Mouse (Mus musculus): ENCODE data around the gene Gm12184.

DNA sequence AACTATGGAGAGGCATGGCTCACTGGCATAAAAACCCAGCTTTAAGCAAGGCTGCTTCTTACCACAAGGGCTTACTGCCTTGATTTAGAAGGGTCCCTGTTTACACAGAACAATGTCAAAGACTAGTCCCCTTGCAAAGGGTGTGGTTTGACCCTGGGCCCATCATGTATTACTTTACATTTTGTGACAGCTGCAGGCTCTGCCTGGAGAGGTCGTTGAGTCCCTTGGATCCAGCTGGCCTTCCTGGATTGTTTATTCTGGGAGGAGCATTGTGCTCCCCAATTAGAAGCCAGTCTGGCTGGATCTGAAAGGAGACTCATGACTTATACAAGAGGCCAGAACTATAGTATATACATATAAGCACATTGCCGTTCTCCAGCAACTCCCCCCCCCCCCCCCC lies 23.8 kb upstream of the Gm12184 start:
- TF ChIP-seq ZNF384 (IDR thresholded peaks at IDR 0.05; ENCODE audit: low read depth, low read length) (no peak), MAFK (IDR thresholded peaks at IDR 0.05; ENCODE audit: insufficient read depth, low read depth, low read length) (no peak), CHD2 (IDR thresholded peaks at IDR 0.05; ENCODE audit: low read depth, low read length) (no peak), ZC3H11A (IDR thresholded peaks at IDR 0.05; ENCODE audit: borderline replicate concordance, low read depth, low read length) (no peak), HCFC1 (IDR thresholded peaks at IDR 0.05; ENCODE audit: borderline replicate concordance, insufficient read depth, low read length) (no peak)

All from ES-E14 (cell line).